Mouse (Mus musculus): ENCODE data around the gene Alg12. TPM values are rescaled to one million over a fixed set of nuclear protein-coding genes. Genes with fewer than 3 reads are reported as not detected.
"Not testable (repeated sequence)": the region's sequence is repeated elsewhere in the genome, so short reads cannot be mapped to it uniquely, and the experiment has no call there.

The Alg12 gene
- polyA plus RNA-seq, 1 experiment from 2014 or later = 12.2 TPM

DNA sequence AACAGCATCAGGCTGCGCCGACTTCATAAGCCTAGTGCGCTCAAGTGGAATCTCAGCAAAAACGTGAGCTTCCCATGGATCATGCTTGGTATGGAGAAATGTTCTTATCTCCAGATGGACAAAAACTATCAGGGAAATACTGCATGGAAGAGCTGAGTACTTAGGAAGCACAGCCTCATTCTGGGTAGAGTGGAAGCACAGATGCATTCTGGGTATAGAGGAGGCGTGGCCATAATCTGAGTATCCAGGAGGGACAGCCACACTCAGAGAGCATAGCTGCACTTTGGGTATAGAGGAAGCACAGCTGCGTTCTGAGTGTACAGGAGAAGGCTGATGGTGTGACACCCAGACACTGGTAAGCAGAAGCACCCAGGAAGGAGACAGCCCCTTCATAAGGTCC lies 16.8 kb downstream of the Alg12 start:
- Histone ChIP-seq H3K4me2 (replicated peaks) (no peak overlapping the region), H3K27ac (no peak overlapping the region), H3K4me1 (no peaks in the 10 kb centered on the region), H3K27me3 (no peaks in the 10 kb centered on the region), H3K9ac (no peak overlapping the region), H3K9me3 (no peaks in the 10 kb centered on the region), H3K4me3 (no peak overlapping the region), H3K36me3 (peaks cover 31% of the 10 kb centered on the region)
- 88% methylated on average over 6 of the region's 6 CpGs for WGBS
- ATAC-seq (ENCODE audit: insufficient number of reproducible peaks, insufficient read depth, low FRiP score, low TSS enrichment) = no peak

DNA sequence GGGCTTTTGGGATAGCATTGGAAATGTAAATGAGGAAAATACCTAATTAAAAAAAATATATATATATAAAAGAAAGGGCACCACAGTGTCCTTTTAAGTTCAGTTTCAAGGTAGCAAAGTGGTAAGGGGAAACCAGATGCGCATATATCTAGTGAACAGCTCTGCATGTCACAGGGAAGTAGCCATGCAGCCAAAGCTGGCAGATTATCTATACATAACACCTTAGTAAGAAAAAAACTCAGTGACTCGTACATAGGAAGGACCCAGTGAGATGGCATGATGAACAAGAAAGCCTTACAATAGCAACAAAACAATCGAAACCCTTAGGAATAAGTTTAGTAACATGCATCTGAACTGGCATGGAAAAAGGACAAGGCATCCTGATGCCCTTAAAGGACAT lies 17.2 kb downstream of the Alg12 start:
- Histone ChIP-seq H3K4me3 (no peak overlapping the region), H3K27me3 (no peaks in the 10 kb centered on the region), H3K9me3 (no peaks in the 10 kb centered on the region), H3K27ac (no peak overlapping the region), H3K9ac (no peak overlapping the region), H3K36me3 (peaks cover 31% of the 10 kb centered on the region), H3K4me2 (replicated peaks) (no peak overlapping the region), H3K4me1 (no peaks in the 10 kb centered on the region)
- ATAC-seq (ENCODE audit: insufficient number of reproducible peaks, insufficient read depth, low FRiP score, low TSS enrichment) = no peak
- WGBS = 90% methylated on average over 3 of the region's 3 CpGs

GRCm38 (mm10) chr15:88800921-88801354 lies 18.2 kb downstream of the Alg12 start:
- Histone ChIP-seq H3K27ac (no peak overlapping the region), H3K4me1 (no peaks in the 10 kb centered on the region), H3K36me3 (peaks cover 24% of the 10 kb centered on the region), H3K9me3 (no peaks in the 10 kb centered on the region), H3K4me2 (replicated peaks) (no peak overlapping the region), H3K9ac (no peak overlapping the region), H3K4me3 (no peak overlapping the region), H3K27me3 (no peaks in the 10 kb centered on the region)
- 80% methylated on average over 6 of the region's 6 CpGs for WGBS
- ATAC-seq (ENCODE audit: insufficient number of reproducible peaks, insufficient read depth, low FRiP score, low TSS enrichment) = no peak

GRCm38 (mm10) chr15:88799950-88800371 lies 19.2 kb downstream of the Alg12 start:
- H3K27me3 ChIP-seq = no peaks in the 10 kb centered on the region
- WGBS = 85% methylated on average over 11 of the region's 11 CpGs
- no peak overlapping the region for H3K4me3 ChIP-seq
- no peak overlapping the region for H3K9ac ChIP-seq
- H3K36me3 ChIP-seq = peaks cover 14% of the 10 kb centered on the region
- no peak overlapping the region for H3K4me2 ChIP-seq (replicated peaks)
- no peaks in the 10 kb centered on the region for H3K4me1 ChIP-seq
- H3K27ac ChIP-seq = no peak overlapping the region
- no peaks in the 10 kb centered on the region for H3K9me3 ChIP-seq
- ATAC-seq (ENCODE audit: insufficient number of reproducible peaks, insufficient read depth, low FRiP score, low TSS enrichment) = no peak

DNA sequence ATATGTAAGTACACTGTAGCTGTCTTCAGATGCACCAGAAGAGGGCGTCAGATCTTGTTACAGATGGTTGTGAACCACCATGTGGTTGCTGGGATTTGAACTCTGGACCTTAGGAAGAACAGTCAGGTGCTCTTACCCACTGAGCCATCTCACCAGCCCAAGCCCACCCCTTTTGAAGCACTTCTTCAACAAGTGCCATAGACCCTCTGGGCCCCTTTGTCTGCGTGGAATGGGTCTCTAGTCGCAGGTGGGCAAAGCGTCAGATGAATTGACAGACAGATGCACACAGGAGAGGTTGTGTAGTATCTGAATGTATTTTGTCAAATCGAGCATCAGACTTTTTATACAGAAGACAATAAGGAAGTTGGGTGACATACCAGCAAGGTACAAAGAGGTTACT lies 24.4 kb downstream of the Alg12 start:
- H3K4me3 ChIP-seq; H3K27ac ChIP-seq; H3K4me1 ChIP-seq; H3K4me2 ChIP-seq (replicated peaks); H3K27me3 ChIP-seq; H3K9ac ChIP-seq; ATAC-seq (ENCODE audit: insufficient number of reproducible peaks, insufficient read depth, low FRiP score, low TSS enrichment); H3K36me3 ChIP-seq; H3K9me3 ChIP-seq: not testable (repeated sequence)
- 79% methylated on average over 5 of the region's 5 CpGs for WGBS

DNA sequence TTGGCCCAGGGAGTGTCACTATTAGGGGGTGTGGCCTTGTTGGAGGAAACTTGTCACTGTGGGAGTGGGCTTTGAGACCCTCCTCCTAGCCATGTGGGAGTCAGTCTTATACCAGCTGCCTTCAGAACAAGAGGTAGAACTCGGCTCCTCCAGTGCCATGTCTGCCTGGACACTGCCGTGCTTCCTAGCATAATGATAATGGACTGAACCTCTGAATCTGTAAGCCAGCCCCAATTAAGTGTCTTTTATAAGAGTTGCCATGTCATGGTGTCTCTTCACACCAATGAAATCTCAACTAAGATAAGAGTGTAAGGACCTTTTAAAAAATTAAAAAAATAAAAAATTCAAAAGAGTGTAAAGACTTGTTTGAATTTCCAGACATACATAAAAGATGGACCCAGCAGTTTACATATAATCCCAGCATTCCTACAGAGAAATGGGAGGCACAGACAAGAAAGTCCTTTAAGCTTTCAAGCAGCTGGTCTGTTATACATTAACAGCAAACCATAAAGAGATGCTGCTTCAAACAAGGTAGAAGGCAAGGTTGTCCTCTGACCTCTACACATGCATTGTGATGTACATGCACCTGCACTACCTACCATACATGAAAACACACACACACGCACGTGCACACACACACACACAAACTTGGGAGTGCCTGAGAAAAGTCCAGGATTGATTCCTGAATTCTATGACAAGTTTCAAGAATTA lies 26.8 kb downstream of the Alg12 start:
- ATAC-seq (ENCODE audit: insufficient number of reproducible peaks, insufficient read depth, low FRiP score, low TSS enrichment) = no peak
- H3K27ac ChIP-seq = no peak overlapping the region
- H3K9ac ChIP-seq = no peak overlapping the region
- H3K36me3 ChIP-seq = peaks cover 4% of the 10 kb centered on the region
- no peaks in the 10 kb centered on the region for H3K27me3 ChIP-seq
- H3K9me3 ChIP-seq = no peaks in the 10 kb centered on the region
- no peaks in the 10 kb centered on the region for H3K4me1 ChIP-seq
- 85% methylated on average over 4 of the region's 4 CpGs for WGBS
- H3K4me2 ChIP-seq (replicated peaks) = no peak overlapping the region
- no peak overlapping the region for H3K4me3 ChIP-seq

DNA sequence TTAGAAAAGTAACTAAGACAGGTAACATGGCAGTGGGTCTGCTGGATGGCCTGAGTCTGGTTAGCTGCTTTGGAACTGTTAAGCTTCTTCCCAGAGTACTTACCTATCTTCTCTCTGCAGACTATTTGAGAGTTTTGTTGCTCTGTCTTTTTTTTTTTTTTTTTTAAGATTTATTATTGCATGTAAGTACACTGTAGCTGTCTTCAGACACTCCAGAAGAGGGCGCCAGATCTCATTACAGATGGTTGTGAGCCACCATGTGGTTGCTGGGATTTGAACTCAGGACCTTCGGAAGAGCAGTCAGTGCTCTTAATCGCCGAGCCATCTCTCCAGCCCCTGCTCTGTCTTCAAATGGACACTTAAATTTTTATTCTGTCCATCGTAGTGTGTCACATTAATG lies 44.5 kb downstream of the Alg12 start:
- H3K36me3 ChIP-seq = peaks cover 22% of the 10 kb centered on the region
- H3K4me3 ChIP-seq; H3K9ac ChIP-seq; H3K27me3 ChIP-seq; H3K4me2 ChIP-seq (replicated peaks); H3K27ac ChIP-seq; H3K9me3 ChIP-seq; ATAC-seq (ENCODE audit: insufficient number of reproducible peaks, insufficient read depth, low FRiP score, low TSS enrichment); H3K4me1 ChIP-seq: not testable (repeated sequence)
- WGBS = 88% methylated on average over 5 of the region's 5 CpGs

GRCm38 (mm10) chr15:88768537-88768936 lies 50.6 kb downstream of the Alg12 start:
- no peak overlapping the region for H3K27ac ChIP-seq
- H3K9me3 ChIP-seq = no peaks in the 10 kb centered on the region
- H3K9ac ChIP-seq = no peak overlapping the region
- no peak for ATAC-seq (ENCODE audit: insufficient number of reproducible peaks, insufficient read depth, low FRiP score, low TSS enrichment)
- H3K27me3 ChIP-seq = no peaks in the 10 kb centered on the region
- H3K4me2 ChIP-seq (replicated peaks) = no peak overlapping the region
- H3K4me1 ChIP-seq = no peaks in the 10 kb centered on the region
- 63% methylated on average over 1 of the region's 1 CpGs for WGBS
- no peak overlapping the region for H3K4me3 ChIP-seq
- peaks cover 40% of the 10 kb centered on the region for H3K36me3 ChIP-seq

DNA sequence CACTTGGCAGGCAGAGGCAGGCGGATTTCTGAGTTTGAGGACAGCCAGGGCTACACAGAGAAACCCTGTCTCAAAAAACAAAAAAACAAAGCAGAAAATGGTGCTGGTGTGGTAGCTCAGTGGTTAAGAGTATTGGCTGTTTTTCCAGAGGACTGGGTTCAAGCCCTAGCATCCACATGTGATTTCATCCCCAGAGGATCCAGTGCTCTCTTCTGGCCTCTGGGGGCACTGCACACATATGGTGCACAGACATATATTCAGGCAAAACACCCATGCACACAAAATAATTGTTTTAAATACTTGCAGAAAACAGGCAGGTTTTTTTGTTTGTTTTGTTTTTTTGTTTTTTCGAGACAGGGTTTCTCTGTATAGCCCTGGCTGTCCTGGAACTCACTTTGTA lies 53.0 kb downstream of the Alg12 start:
- H3K9ac ChIP-seq; H3K9me3 ChIP-seq; H3K4me1 ChIP-seq; H3K4me2 ChIP-seq (replicated peaks); H3K27ac ChIP-seq; ATAC-seq (ENCODE audit: insufficient number of reproducible peaks, insufficient read depth, low FRiP score, low TSS enrichment); H3K4me3 ChIP-seq; H3K27me3 ChIP-seq: not testable (repeated sequence)
- H3K36me3 ChIP-seq = peaks cover 46% of the 10 kb centered on the region
- WGBS = 98% methylated on average over 2 of the region's 2 CpGs

GRCm38 (mm10) chr15:88761551-88761950 lies 57.6 kb downstream of the Alg12 start:
- no peaks in the 10 kb centered on the region for H3K27me3 ChIP-seq
- H3K9me3 ChIP-seq = no peaks in the 10 kb centered on the region
- ATAC-seq (ENCODE audit: insufficient number of reproducible peaks, insufficient read depth, low FRiP score, low TSS enrichment) = no peak
- H3K4me1 ChIP-seq = no peaks in the 10 kb centered on the region
- peaks cover 60% of the 10 kb centered on the region for H3K36me3 ChIP-seq
- 94% methylated on average over 4 of the region's 4 CpGs for WGBS
- H3K4me3 ChIP-seq = no peak overlapping the region
- no peak overlapping the region for H3K27ac ChIP-seq
- no peak overlapping the region for H3K9ac ChIP-seq
- no peak overlapping the region for H3K4me2 ChIP-seq (replicated peaks)

GRCm38 (mm10) chr15:88758061-88758460 lies 61.1 kb downstream of the Alg12 start:
- Histone ChIP-seq H3K27me3 (no peaks in the 10 kb centered on the region), H3K4me3 (no peak overlapping the region), H3K4me1 (peaks cover 5% of the 10 kb centered on the region), H3K36me3 (peaks cover 58% of the 10 kb centered on the region), H3K4me2 (replicated peaks) (no peak overlapping the region), H3K9ac (no peak overlapping the region), H3K9me3 (no peaks in the 10 kb centered on the region), H3K27ac (no peak overlapping the region)
- 81% methylated on average over 3 of the region's 3 CpGs for WGBS
- ATAC-seq (ENCODE audit: insufficient number of reproducible peaks, insufficient read depth, low FRiP score, low TSS enrichment) = no peak

DNA sequence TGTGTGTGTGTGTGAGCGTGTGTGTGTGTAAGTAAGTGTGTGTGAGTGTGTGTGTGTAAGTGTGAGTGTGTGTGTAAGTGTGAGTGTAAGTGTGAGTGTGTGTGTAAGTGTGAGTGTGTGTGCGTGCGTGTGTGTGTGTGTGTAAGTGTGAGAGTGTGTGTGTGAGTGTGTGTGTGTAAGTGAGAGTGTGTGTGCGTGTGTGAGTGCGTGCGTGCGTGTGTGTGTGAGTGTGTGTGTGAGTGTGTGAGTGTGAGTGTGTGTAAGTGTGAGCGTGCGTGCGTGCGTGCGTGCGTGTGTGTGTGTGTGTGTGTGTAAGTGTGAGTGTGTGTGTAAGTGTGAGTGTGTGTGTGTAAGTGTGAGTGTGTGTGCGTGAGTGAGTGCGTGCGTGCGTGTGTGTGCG lies 63.4 kb downstream of the Alg12 start:
- Histone ChIP-seq H3K4me1 (peaks cover 10% of the 10 kb centered on the region), H3K27me3 (no peaks in the 10 kb centered on the region), H3K9me3 (no peaks in the 10 kb centered on the region), H3K36me3 (peaks cover 41% of the 10 kb centered on the region), H3K4me2 (replicated peaks) (no peak overlapping the region), H3K4me3 (no peak overlapping the region), H3K9ac (no peak overlapping the region), H3K27ac (no peak overlapping the region)
- ATAC-seq (ENCODE audit: insufficient number of reproducible peaks, insufficient read depth, low FRiP score, low TSS enrichment) = no peak
- 94% methylated on average over 18 of the region's 18 CpGs for WGBS
